Mouse (Mus musculus): ENCODE results near the gene Pld4.

Pld4 gene

DNA sequence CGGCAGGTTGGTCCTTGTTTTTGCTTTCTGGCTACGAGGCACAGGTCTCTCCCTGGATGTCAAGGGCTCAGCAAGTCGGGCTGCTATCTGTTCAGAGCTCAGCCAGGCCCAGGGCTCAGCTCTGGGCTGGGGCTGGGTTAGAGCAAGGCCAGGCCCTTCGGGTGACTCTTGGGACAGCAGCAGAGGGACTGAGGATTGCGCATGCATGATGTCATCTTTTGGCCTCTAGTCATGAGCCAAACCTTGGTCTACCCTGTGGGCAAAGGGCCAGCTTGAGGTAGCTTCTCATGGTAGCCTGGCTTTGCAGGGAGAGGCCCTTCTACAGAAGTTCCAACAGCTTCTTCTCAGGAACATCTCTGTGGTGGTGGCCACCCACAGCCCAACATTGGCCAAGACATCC, 3.7 kb downstream of the Pld4 start:
- ATAC-seq (ENCODE audit: insufficient number of reproducible peaks, low FRiP score, low TSS enrichment), result no peak

- no peak for ATAC-seq (ENCODE audit: insufficient number of reproducible peaks, low FRiP score, low TSS enrichment)
Observed at GRCm38 (mm10) chr12:112764991-112765390, 4.5 kb downstream of the Pld4 start.

DNA sequence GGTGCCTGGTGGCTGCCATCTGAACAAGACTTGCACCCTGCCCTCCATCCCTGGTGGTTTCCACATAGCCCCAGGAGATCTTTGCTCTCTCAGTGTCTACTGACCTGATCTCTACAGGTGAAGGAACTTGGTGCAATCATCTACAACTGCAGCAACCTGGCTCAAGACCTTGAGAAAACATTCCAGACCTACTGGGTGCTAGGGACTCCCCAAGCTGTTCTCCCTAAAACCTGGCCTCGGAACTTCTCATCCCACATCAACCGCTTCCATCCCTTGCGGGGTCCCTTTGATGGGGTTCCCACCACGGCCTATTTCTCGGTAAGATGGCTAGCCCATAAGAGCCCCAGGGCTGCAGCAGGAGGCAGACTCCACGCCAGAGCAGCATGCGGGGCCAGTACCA, 6.1 kb downstream of the Pld4 start:
- no peak for ATAC-seq (ENCODE audit: insufficient number of reproducible peaks, low FRiP score, low TSS enrichment)

DNA sequence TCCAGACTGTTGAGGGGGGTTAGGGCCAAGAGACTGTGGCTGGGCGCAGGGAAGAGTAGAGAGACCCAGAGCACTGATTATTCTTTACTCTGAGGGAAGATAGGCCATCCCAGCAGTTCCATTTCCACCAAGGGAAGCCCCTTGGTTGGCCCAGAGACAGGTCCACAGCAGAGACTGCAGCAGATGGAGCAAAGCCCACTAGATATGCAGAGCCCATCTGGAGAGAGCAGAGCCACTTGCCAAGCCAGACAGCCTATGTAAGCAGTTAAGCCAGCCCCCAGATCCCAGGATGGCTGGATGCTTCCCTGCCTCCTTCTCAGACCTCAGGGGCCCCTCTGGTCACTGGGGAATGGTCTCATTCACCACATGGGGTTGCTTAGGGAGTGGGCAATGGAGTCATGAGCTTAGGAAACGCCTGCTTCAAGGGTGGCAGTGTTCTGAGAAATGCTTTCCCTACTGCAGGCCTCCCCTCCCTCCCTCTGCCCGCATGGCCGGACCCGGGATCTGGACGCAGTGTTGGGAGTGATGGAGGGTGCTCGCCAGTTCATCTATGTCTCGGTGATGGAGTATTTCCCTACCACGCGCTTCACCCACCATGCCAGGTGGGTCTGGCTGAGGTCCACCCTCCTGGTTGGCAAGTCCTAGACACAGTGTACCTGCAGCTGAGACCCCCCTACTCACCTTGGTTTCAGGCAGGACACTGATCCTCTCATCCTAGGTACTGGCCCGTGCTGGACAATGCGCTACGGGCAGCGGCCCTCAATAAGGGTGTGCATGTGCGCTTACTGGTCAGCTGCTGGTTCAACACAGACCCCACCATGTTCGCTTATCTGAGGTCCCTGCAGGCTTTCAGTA, 6.8 kb downstream of the Pld4 start:
- no peak for ATAC-seq (ENCODE audit: insufficient number of reproducible peaks, low FRiP score, low TSS enrichment)

GRCm38 (mm10) chr12:112768166-112768565, 7.7 kb downstream of the Pld4 start:
- ATAC-seq (ENCODE audit: insufficient number of reproducible peaks, low FRiP score, low TSS enrichment), result no peak

GRCm38 (mm10) chr12:112769031-112769430, 8.6 kb downstream of the Pld4 start:
- ATAC-seq (ENCODE audit: insufficient number of reproducible peaks, low FRiP score, low TSS enrichment), result no peak

DNA sequence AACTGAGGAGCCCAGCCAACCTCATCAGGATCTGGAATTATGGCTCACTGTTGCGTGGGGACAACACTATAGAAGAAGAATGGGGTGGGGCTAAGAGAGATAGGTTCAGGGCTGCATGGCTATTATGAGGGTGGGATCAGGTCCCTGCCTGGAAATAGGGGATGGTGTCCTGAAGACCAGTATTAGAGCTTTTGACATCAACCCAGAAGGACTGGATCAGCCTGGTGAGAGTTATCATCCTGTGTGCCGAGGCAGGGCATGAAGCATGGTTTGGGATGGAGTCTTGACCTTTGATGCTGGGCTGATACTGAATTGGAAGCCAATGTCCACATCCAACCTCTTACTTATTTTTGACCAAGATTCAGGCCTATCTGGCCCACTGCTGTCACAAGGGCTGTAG, 9.3 kb downstream of the Pld4 start:
- no peak for ATAC-seq (ENCODE audit: insufficient number of reproducible peaks, low FRiP score, low TSS enrichment)

DNA sequence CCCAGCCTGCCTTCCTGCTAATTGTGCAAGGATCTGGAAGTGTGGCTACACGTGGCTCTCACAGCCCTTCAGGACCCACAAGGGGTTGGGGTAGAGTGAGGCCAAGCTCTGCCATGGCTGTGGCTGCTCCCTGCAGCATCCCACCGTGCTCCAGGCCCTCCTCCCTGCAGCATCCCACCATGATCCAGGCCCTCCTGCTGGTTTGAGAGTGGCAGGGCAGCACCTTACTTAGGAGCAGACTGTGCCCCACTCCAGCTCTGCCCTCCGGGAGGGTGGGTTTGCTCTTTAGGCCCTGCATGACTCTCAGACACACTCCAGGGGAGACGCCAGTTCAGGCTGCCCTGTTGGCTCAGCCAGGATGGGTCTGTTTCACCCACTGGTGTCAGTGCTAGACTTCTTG, 9.9 kb downstream of the Pld4 start:
- no peak for ATAC-seq (ENCODE audit: insufficient number of reproducible peaks, low FRiP score, low TSS enrichment)

- ATAC-seq (ENCODE audit: insufficient number of reproducible peaks, low FRiP score, low TSS enrichment), result no peak
Observed at GRCm38 (mm10) chr12:112772306-112772705, 11.9 kb downstream of the Pld4 start.

GRCm38 (mm10) chr12:112773366-112773765, 12.9 kb downstream of the Pld4 start:
- no peak for ATAC-seq (ENCODE audit: insufficient number of reproducible peaks, low FRiP score, low TSS enrichment)

GRCm38 (mm10) chr12:112774026-112774425, 13.6 kb downstream of the Pld4 start:
- no peak for ATAC-seq (ENCODE audit: insufficient number of reproducible peaks, low FRiP score, low TSS enrichment)

DNA sequence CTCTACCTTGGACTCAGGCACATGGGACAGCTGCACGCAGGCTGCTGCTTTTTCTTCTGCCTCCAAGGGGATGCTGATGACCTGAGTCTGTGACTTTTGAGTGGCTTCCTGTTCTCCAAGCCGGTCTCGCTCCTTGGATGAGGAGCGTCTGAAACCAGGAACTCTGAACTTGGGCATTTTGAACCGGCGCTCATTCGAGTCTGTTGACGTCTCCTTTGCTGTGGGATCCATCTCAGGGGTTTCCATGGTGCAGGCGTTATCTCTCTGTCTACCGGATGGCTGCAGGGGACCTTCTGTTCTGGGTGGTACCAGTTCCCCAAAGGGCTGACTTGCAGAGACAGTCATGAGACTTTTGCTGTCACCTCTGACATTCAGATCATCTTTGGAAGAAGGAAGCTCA, 14.0 kb downstream of the Pld4 start:
- no peak for ATAC-seq (ENCODE audit: insufficient number of reproducible peaks, low FRiP score, low TSS enrichment)

DNA sequence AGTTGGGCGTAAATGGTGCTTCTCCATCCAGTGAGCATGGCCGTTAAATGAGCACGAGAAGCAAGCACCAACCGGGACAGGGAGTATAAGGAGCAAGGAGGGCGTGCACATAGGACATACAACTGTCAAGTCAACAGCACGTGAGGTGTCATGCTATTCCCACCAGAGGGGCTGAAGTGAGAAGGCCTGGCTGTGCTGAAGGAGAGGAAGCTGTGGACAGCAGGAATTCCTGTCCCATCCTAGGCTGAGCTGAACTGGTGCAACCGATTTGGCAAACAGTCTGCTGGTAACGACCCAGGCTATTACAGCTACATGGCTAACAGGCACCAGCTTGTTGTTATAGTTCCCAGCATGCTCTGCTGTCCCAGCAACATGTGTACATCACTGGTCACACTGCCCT, 30.6 kb downstream of the Pld4 start:
- ATAC-seq (ENCODE audit: insufficient number of reproducible peaks, low FRiP score, low TSS enrichment), result no peak

- no peak for ATAC-seq (ENCODE audit: insufficient number of reproducible peaks, low FRiP score, low TSS enrichment)
Observed at GRCm38 (mm10) chr12:112793601-112794355, 33.3 kb downstream of the Pld4 start.

DNA sequence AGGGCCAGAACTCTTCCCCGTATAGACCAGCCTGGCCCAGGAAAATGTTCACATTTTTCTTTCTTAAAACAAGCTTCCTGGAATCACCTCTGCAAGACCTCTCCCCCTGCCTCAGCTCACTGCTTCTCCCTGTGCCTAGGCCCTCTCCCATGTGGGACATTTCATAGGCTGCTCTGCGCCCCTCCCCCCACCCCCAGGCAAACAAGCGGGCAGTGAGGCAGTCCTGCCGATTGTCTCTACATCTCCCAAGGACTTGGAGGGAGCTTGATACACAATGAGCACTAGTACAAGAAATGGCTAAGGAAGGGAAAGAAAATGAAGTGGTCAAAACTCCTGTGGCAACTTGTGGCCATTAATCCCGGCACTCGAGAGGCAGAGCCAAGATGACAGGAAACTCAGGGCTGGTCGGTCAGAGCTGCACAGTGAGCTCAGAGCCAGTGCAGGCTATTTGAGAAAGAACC, 33.9 kb downstream of the Pld4 start:
- ATAC-seq (ENCODE audit: insufficient number of reproducible peaks, low FRiP score, low TSS enrichment), result no peak

DNA sequence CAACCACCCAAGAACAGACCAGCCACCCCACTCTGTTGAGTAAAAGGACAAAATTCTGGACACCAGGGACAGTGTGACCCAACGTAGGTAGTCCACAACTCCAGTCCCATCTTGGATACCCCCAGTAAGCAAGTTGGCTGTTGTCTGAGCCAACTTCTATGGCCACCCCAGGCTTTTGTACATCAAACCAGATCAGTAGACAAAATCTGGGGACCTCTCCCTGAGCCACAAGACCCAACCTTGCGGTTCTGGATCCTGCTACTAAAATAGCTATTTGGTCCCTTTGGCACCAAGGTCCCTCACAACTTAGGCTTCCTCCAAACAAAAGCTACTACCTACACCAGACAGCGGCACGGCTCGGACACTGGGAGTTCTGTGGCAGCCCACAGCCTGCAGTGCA, 34.5 kb downstream of the Pld4 start:
- ATAC-seq (ENCODE audit: insufficient number of reproducible peaks, low FRiP score, low TSS enrichment), result no peak

- ATAC-seq (ENCODE audit: insufficient number of reproducible peaks, low FRiP score, low TSS enrichment), result no peak
Observed at GRCm38 (mm10) chr12:112795466-112796104, 35.1 kb downstream of the Pld4 start.

- ATAC-seq (ENCODE audit: insufficient number of reproducible peaks, low FRiP score, low TSS enrichment), result no peak
Observed at GRCm38 (mm10) chr12:112796551-112797510, 36.4 kb downstream of the Pld4 start.

DNA sequence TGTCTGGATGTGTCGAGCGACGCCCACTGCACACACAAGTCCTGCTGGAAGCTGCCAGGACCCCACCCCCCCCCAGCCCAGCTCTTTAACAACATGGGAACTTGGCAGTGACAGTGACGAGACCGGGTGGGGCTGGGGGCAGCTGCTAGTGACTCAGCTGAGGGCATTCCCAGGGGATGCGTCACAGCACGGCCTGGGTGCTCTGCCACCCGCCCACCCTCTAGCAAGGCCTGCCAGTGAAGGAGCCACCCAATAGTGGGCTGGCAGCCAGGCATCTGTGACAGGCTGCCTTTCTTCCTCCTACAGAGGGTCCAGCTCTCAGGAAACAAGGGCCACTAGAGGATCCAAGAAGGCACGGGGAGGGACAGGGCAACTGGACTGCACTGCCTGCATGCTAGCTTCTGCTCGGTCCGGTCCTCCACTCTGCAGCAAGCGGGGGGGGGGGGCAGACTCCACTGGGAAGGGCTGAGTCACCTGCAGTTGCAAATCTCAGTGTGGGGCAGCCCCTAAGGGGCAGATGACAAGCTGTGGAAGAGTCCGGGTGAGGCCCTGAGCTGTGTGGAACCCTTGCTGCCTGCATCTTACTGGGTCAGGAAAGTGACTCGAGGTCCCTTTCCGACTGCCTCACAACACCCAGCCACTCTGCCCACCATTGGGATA, 37.3 kb downstream of the Pld4 start:
- no peak for ATAC-seq (ENCODE audit: insufficient number of reproducible peaks, low FRiP score, low TSS enrichment)

DNA sequence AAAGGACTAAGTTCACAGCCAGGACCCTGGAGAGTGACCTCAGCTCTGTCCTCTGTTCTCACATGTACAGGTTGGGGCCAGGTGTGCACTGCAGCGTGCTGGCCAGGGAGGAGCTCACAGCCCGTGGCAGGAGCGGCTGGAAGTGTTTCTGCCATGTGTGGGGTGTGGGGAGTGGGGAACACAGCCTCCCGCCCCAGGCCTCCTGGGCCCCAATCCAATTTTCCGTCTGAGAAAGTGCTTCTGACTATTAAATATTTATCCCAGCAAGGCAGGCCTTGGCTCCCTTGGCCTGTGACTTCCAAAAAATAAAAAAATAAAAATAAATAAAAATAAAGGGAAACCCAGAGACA, 37.9 kb downstream of the Pld4 start:
- ATAC-seq (ENCODE audit: insufficient number of reproducible peaks, low FRiP score, low TSS enrichment), result no peak
